25 mouse cellular contexts compared by ENCODE assay signal in genomic region chr2:31463253-31463652, GRCm38 (mm10). TPM values are rescaled to one million over a fixed set of nuclear protein-coding genes. Genes with fewer than 3 reads are reported as not detected.
DNase-seq lines count a peak whose midpoint lies in the region; ATAC-seq and TF ChIP-seq lines count a peak whose summit lies in the region.
"Had no signal": no experiment of that assay in that cellular context is flagged by ENCODE, and none has a peak within 500 bp of the region (broad histone marks: within the 10 kb centered on the region; RNA-seq: fewer than 3 reads in every experiment).

No protein-coding gene starts in this region.

- TF ChIP-seq POLR2A in liver, adult 2 months (IDR thresholded peaks at IDR 0.05; ENCODE audit: extremely low read depth, insufficient read depth, low read length), result no peak
- TF ChIP-seq POLR2A in CH12.LX (IDR thresholded peaks at IDR 0.05; ENCODE audit: low read depth, low read length), result no peak

- H3K36me3 ChIP-seq in liver, adult 2 months (ENCODE audit: control insufficient read depth, insufficient read depth, low read length), result no peaks in the 10 kb centered on the region
- peaks cover 5 to 23% of the 10 kb centered on the region in 2 experiments for H3K36me3 ChIP-seq in CH12.LX (replicated peaks in 1 of 2; ENCODE audit: control insufficient read depth in 1 of 2, insufficient read depth in 1 of 2, low read length in 1 of 2)
- no peaks in the 10 kb centered on the region for H3K36me3 ChIP-seq in intestine, embryonic 16.5 days (ENCODE audit: control insufficient read depth, insufficient read depth, low read length)
- no peaks in the 10 kb centered on the region for H3K36me3 ChIP-seq in liver, embryonic 15.5 days (replicated peaks)
- H3K36me3 ChIP-seq: embryonic facial prominence, embryonic 10.5 days; embryonic facial prominence, embryonic 15.5 days; forebrain, embryonic 12.5 days; limb, embryonic 13.5 days; midbrain, embryonic 12.5 days; neural tube, embryonic 13.5 days had no signal

- no peak overlapping the region for H3K4me2 ChIP-seq in CH12.LX (ENCODE audit: insufficient read depth, low read depth, poor library complexity, severe bottlenecking)
- H3K4me2 ChIP-seq in intestine, embryonic 16.5 days (ENCODE audit: low read depth, low read length), result no peak overlapping the region
- no peak overlapping the region for H3K4me2 ChIP-seq in liver, embryonic 15.5 days
- H3K4me2 ChIP-seq: embryonic facial prominence, embryonic 15.5 days; forebrain, embryonic 12.5 days; limb, embryonic 13.5 days; midbrain, embryonic 12.5 days; neural tube, embryonic 13.5 days had no signal

- WGBS in liver, adult 2 months, result 22% methylated on average over 7 of the region's 7 CpGs
- WGBS in intestine, embryonic 16.5 days, result 56% methylated on average over 7 of the region's 7 CpGs
- WGBS in liver, embryonic 15.5 days (ENCODE audit: insufficient replicate concordance), result 50% methylated on average over 7 of the region's 7 CpGs

- H3K9me3 ChIP-seq in CH12.LX (replicated peaks; ENCODE audit: low read length), result no peaks in the 10 kb centered on the region
- H3K9me3 ChIP-seq in intestine, embryonic 16.5 days (ENCODE audit: control insufficient read depth, low read length), result no peaks in the 10 kb centered on the region
- H3K9me3 ChIP-seq in liver, embryonic 15.5 days (replicated peaks), result no peaks in the 10 kb centered on the region
- H3K9me3 ChIP-seq: embryonic facial prominence, embryonic 10.5 days; embryonic facial prominence, embryonic 15.5 days; forebrain, embryonic 12.5 days; limb, embryonic 13.5 days; midbrain, embryonic 12.5 days; neural tube, embryonic 13.5 days had no signal

- in situ Hi-C loops in CH12.LX (cut with MboI; ENCODE audit: low pct_ligation_motif_present, low pct_unique_long_range_greater_than_20kb, low sequenced_read_pairs), result loop anchor here (25.0 kb wide), 1 partner anchor 401 kb away; no protein-coding TSS in a partner anchor

- H3K4me1 ChIP-seq in liver, adult 2 months (ENCODE audit: control insufficient read depth, insufficient read depth, low read length), result peaks cover 22% of the 10 kb centered on the region
- H3K4me1 ChIP-seq in CH12.LX (ENCODE audit: control insufficient read depth in 1 of 2, insufficient read depth in 2 of 2), result peaks cover 8 to 50% of the 10 kb centered on the region in 2 experiments
- H3K4me1 ChIP-seq in intestine, embryonic 16.5 days (ENCODE audit: control insufficient read depth, insufficient read depth, low read length), result peaks cover 15% of the 10 kb centered on the region
- H3K4me1 ChIP-seq in liver, embryonic 15.5 days (replicated peaks), result peaks cover 25% of the 10 kb centered on the region; the same call in 1 of the 2 replicates

- H3K4me3 ChIP-seq in liver, adult 2 months (ENCODE audit: insufficient read depth, low read depth, low read length), result no peak overlapping the region
- H3K4me3 ChIP-seq in CH12.LX (replicated peaks in 1 of 3; ENCODE audit: low read depth in 2 of 3, low read length in 2 of 3, poor library complexity in 1 of 3), result no peak overlapping the region
- H3K4me3 ChIP-seq in intestine, embryonic 16.5 days (ENCODE audit: low read length), result no peak overlapping the region
- H3K4me3 ChIP-seq in liver, embryonic 15.5 days (replicated peaks), result no peak overlapping the region
- H3K4me3 ChIP-seq: embryonic facial prominence, embryonic 10.5 days; embryonic facial prominence, embryonic 15.5 days; forebrain, embryonic 12.5 days; left cerebral cortex, adult 2 months; limb, embryonic 13.5 days; midbrain, embryonic 12.5 days; neural tube, embryonic 13.5 days had no signal

- TF ChIP-seq CTCF in liver, adult 2 months (IDR thresholded peaks at IDR 0.05; ENCODE audit: low read depth, low read length), result no peak
- no peak for TF ChIP-seq CTCF in CH12.LX (conservative IDR thresholded peaks at IDR 0.05 in 1 of 2, IDR thresholded peaks at IDR 0.05 in 1 of 2; ENCODE audit: low read depth in 2 of 2, low read length in 2 of 2)

- H3K27me3 ChIP-seq in liver, adult 2 months (ENCODE audit: control insufficient read depth, insufficient read depth, low read length), result no peaks in the 10 kb centered on the region
- no peaks in the 10 kb centered on the region for H3K27me3 ChIP-seq in CH12.LX (replicated peaks)
- H3K27me3 ChIP-seq in intestine, embryonic 16.5 days (replicated peaks; ENCODE audit: control insufficient read depth, insufficient read depth, low read length), result 0 out of 2 replicates have a peak, but pooled peaks cover 3% of the 10 kb centered on the region
- peaks cover 28% of the 10 kb centered on the region for H3K27me3 ChIP-seq in liver, embryonic 15.5 days

- peak overlapping the region; percentile 87 for H3K27ac ChIP-seq in liver, adult 2 months (replicated peaks; ENCODE audit: insufficient read depth, low read depth, low read length)
- peak overlapping the region; percentile 55 for H3K27ac ChIP-seq in CH12.LX (ENCODE audit: insufficient read depth, low read depth)
- H3K27ac ChIP-seq in intestine, embryonic 16.5 days (ENCODE audit: low read length), result peak overlapping the region; percentile 81
- H3K27ac ChIP-seq in liver, embryonic 15.5 days (replicated peaks), result peak overlapping the region; percentile 80
- H3K27ac ChIP-seq: embryonic facial prominence, embryonic 10.5 days; embryonic facial prominence, embryonic 15.5 days; forebrain, embryonic 12.5 days; left cerebral cortex, adult 2 months; limb, embryonic 13.5 days; midbrain, embryonic 12.5 days; neural tube, embryonic 13.5 days had no signal

- dilution Hi-C loops in CH12.LX (cut with MboI; ENCODE audit: extremely low pct_ligation_motif_present, extremely low pct_unique_long_range_greater_than_20kb, low sequenced_read_pairs), result no loop called here

- intact Hi-C loops in left cerebral cortex, postnatal 36 days (cut with DNase I), result no loop called here

- no peaks in the 10 kb centered on the region for H3K79me2 ChIP-seq in liver, adult 2 months (ENCODE audit: control insufficient read depth, insufficient read depth, low read length)
- no peaks in the 10 kb centered on the region for H3K79me2 ChIP-seq in CH12.LX (replicated peaks; ENCODE audit: control insufficient read depth, extremely low read depth, insufficient read depth, poor library complexity, severe bottlenecking)

- ATAC-seq in intestine, embryonic 16.5 days, result no peak
- no peak for ATAC-seq in liver, embryonic 15.5 days (ENCODE audit: insufficient read depth)
- ATAC-seq: hindbrain, embryonic 16.5 days had no signal

- TF ChIP-seq RAD21 in CH12.LX (IDR thresholded peaks at IDR 0.05; ENCODE audit: low read depth, low read length), result no peak

- TF ChIP-seq EP300 in CH12.LX (IDR thresholded peaks at IDR 0.05; ENCODE audit: low read length), result no peak

- peak overlapping the region; percentile 32; the same call in 1 of the 2 replicates for H3K9ac ChIP-seq in liver, adult 2 months (ENCODE audit: low read depth, low read length)
- H3K9ac ChIP-seq in CH12.LX (ENCODE audit: insufficient read depth, low read depth), result 0 out of 2 replicates have a peak overlapping the region, but pooled peaks have one; percentile 8
- H3K9ac ChIP-seq in intestine, embryonic 16.5 days (ENCODE audit: low read depth, low read length), result peak overlapping the region; percentile 22; the same call in 1 of the 2 replicates
- H3K9ac ChIP-seq in liver, embryonic 15.5 days, result no peak overlapping the region
- H3K9ac ChIP-seq: embryonic facial prominence, embryonic 15.5 days; forebrain, embryonic 12.5 days; limb, embryonic 13.5 days; midbrain, embryonic 12.5 days; neural tube, embryonic 13.5 days had no signal

- peak; percentile 92 for DNase-seq in liver, adult 2 months (ENCODE audit: extremely low read depth, low read depth, low spot score)
- DNase-seq in liver (no peak), CH12.LX (ENCODE audit: extremely low read depth) (no peak)
- DNase-seq in heart, postnatal 4 days, result no peak
- DNase-seq in cerebellum, adult 11-12 months, result no peak
- DNase-seq in left cerebral cortex, postnatal 36 days (ENCODE audit: low spot score in 2 of 2), result no peak
- DNase-seq: adrenal gland, adult 2 months; adrenal gland, postnatal 36 days; cerebellum, adult 8-10 months; cerebellum, postnatal 25 days; gastrocnemius, postnatal 10 days; heart, postnatal 14 days; lung, adult 2 months; right cerebral cortex, postnatal 4 days; thymus, postnatal 14 days had no signal

TF ChIP-seq in CH12.LX, 34 proteins besides CTCF, POLR2A, EP300 and RAD21:
- TF ChIP-seq ETS1 (conservative IDR thresholded peaks at IDR 0.05; ENCODE audit: low read depth, low read length) (no peak), NELFE (IDR thresholded peaks at IDR 0.05; ENCODE audit: low read depth, low read length) (no peak), ZKSCAN1 (IDR thresholded peaks at IDR 0.05; ENCODE audit: borderline replicate concordance, low read depth, low read length) (no peak), MAZ (IDR thresholded peaks at IDR 0.05; ENCODE audit: low read depth, low read length) (no peak), E2F4 (IDR thresholded peaks at IDR 0.05; ENCODE audit: insufficient replicate concordance, low read depth, low read length) (no peak), TCF12 (IDR thresholded peaks at IDR 0.05; ENCODE audit: low read depth, low read length) (no peak), JUN (IDR thresholded peaks at IDR 0.05; ENCODE audit: insufficient read depth, low read depth, low read length) (no peak), USF1 (IDR thresholded peaks at IDR 0.05; ENCODE audit: low read depth, low read length) (no peak), MEF2A (IDR thresholded peaks at IDR 0.05; ENCODE audit: borderline replicate concordance, low read depth, low read length) (no peak), TBP (conservative IDR thresholded peaks at IDR 0.05; ENCODE audit: low read depth, low read length) (no peak), GABPA (IDR thresholded peaks at IDR 0.05; ENCODE audit: insufficient replicate concordance, low read depth, low read length) (no peak)

RNA-seq across cellular contexts. Expression of gene Ass1, which starts 6.8 kb away (rescaled TPM):
- 3,064 and 4,344 TPM in 2 replicates for total RNA-seq in liver, adult 2 months (2014; rRNA removed)
- 3,470 and 3,993 TPM in 2 replicates for polyA plus RNA-seq in liver, adult 2 months (2012; rRNA removed)
- total RNA-seq in CH12.LX (2012; rRNA removed) (45.1 and 64.4 TPM in 2 replicates), CH12.LX (2014; rRNA removed) (87.8 and 97.4 TPM in 2 replicates)
- 204 and 211 TPM in 2 replicates for polyA plus RNA-seq in CH12.LX (2012; ENCODE audit: insufficient read length, low read depth)
- 374 and 535 TPM in 2 replicates for polyA plus RNA-seq in intestine, embryonic 16.5 days (2015; fragmentation: Nextera tagmentation; extraction: Ambion mirVana)
- polyA plus RNA-seq in liver, embryonic 15.5 days (2015; fragmentation: Nextera tagmentation; extraction: Ambion mirVana), result 232 and 321 TPM in 2 replicates
- 1 to 10 TPM; 4.9 to 6.6 TPM for total RNA-seq in heart, postnatal 4 days (2021)
- total RNA-seq in left cerebral cortex, postnatal 36 days (2021), result 10 to 100 TPM; 20.2 to 23.8 TPM

Comparison
In these comparisons a context has a peak if more than half of its experiments do, and no peak if none do; other contexts are left out.
1. RNA of gene Ass1, which starts 6.8 kb away (total RNA-seq): 3,064 to 4,344 TPM in liver, adult 2 months; 45.1 to 97.4 TPM in CH12.LX, 20.2 to 23.8 TPM in left cerebral cortex, postnatal 36 days and 4.9 to 6.6 TPM in heart, postnatal 4 days; every median in the first group is over 10 times any median in the second.
2. Peak in every context shown above with its lines, with median percentiles within 50 percentile points of each other: H3K27ac ChIP-seq.